Mouse (Mus musculus): ENCODE measurements around the gene Fat3.

DNA sequence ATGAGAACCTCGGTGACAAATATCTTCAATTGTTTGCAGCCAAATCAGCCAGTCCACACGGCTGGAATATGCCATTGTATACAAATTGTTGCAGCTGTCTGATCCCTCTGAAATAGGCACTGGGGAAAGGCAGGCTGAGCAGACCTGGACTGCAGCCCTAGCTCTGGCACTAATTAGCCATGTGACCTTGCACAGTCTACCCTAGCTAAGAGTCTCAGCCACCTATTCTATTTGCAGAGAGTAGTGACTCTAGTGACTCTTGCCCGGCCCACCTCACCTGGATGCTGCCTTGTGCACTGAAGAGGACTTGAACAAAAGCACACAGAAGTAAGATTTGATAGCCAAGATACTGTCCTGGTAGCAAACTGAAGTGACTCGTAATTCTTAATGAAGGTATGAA is 235.6 kb downstream of the Fat3 start:
- no peak for TF ChIP-seq CTCF (IDR thresholded peaks at IDR 0.05; ENCODE audit: low read depth)
- no peak for TF ChIP-seq EP300 (optimal IDR thresholded peaks at IDR 0.05)
